Mouse (Mus musculus) fat pad, adult 2 months (tissue): Measurements from ENCODE around the gene Eva1b.
"Not testable (repeated sequence)": the region's sequence is repeated elsewhere in the genome, so short reads cannot be mapped to it uniquely, and the experiment has no call there.

Source experiments
- DNase-seq: peaks from one replicate; pipeline ENCODE4 v3.0.0-alpha.2; 2011; ENCODE audit warnings: low read depth, low spot score; ENCODE audit errors: extremely low read depth

Eva1b gene

DNA sequence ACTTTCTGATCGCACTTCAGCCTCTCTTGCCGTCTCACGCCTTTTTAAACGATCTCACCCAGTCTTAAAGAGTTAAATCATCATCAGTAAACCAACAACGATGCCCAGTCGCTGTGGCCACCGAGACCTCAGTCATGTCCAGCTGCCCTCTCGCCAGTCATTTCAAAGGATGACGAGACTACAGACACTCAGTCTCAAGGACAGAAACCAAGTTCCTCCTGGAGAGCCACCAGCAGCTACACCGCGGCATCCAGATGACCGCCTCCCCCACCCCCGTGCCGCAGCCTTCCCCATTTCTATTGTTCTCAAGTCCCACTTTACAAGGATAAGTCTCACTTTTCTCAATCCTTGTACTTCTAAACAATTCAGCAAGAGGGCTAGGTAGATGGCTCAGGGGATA is 5.3 kb downstream of the Eva1b start:
- DNase-seq = no peak

DNA sequence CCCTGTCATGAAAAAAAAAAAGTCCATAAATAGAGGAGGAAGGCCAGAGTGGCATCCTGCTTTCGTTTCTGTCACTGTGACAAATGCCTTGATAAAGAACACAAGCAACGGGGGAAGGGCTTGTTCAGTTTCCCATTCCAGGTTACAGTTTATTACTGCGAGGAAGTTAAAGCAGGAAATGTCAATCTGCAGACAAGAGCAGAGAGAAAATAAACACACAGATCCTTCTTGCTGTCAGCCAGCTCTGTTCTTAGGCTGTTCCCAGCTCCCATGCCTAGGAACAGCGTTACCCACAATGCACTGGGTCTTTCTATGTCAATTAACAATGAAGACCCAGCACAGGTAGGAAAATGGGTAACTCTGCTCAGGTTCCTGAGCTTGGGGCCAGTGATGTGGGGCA is 7.6 kb downstream of the Eva1b start:
- DNase-seq = no peak

DNA sequence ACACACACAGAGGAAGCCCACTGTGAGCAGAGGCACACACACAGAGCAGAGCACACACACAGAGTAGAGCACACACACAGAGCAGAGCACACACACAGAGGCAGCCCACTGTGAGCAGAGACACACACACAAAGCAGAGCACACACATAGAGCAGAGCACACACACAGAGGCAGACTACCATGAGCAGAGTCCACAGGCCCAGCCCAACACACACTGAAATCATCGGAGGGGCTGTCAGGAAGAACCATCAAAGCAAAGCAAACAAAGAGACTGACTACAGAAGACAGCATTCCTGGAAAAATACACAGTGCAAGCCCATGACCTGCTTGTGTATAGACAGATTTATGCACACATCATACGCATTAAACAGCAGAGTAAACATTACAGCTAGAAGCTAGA is 8.3 kb downstream of the Eva1b start:
- DNase-seq = no peak

DNA sequence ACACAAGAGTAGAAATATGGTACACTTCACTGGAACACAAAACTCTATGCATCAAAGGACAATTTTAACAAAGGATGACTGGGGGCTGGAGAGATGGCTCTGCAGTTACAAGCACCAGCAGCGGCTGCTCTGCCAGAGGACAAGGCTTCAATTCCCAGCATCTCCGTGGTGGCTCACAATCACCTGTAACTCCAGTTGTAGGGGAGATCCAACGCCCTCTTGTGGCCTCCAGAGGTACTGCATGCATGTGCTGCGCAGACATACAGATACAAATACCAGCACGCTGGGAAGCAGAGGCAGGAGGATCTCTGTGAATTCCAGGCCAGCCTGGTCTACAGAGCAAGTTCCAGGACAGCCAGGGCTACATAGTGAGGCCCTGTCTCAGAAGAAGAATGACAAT is 9.1 kb downstream of the Eva1b start:
- DNase-seq = no peak

DNA sequence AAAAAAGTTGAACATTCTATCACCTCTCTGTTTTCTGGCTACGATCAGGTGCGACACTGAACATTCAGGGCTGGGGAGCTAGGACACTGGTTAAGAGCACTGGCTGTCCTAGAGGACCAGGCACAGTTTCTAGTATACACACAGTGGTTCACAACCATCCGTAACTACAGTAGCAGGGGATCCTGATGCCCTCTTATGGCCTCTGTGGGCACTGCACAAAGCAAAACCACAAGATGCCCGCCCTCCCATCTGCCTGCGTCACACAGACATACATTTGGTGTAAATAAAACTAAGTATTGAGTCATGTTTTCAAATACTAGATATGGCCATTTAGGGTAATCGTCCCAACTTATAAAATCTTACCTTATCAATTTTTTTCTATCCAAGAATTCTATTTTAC is 10.0 kb downstream of the Eva1b start:
- DNase-seq = no peak

DNA sequence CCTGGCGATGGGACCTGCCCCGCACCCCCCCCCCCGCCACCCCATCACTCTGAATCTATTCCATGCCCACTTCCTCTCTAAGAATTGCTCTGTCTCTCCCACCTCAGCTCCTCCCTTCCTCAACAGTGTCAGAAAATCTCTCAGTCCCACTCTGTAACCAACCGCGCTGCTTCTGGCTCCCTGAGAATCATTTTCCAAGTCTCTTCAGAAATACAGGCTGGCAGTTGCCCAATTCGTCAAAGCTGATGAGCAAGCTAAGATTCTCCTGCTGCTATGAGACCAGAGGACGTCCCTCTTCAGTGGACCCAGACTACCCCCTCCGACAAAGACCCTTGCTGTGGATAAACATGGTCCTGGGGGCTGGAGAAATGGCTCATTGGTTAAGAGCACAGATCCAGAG is 11.9 kb downstream of the Eva1b start:
- no peak for DNase-seq

DNA sequence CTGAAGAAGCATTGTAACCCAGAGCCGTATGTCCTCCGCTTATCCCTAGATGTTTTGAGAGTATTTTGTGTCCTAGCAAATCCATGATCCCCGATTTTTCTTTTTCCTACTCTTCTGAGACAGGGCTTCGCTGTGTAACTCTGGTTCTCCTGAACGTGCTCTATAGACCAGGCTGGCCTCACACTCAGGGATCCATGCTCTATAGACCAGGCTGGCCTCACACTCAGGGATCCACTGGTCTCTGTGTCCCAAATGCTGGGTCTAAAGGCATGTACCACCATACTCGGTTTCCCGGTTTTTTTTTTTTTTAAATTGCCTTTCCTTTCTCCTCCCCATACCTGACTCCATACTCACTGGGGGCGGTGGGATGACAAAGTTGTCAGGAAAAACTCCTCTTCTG is 13.4 kb downstream of the Eva1b start:
- no peak for DNase-seq

DNA sequence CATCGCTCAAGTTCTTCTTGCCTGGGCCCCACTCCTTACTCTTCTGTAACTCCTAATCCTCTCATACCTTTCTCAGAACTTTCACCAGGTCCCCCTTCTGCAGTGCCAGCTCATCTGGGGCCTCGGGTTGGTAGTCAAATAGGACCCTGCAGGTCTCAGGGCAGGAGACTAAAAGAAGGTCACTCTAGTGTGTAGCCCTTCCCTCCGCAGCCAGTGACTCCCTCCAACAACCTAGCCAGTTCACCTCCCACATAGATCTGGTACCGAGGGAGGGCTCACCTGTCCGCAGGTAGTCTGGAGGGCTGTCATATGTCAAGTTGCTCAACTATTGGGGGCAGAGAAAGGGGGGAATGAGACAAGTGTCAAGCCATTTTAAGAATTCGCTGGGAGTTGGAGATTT is 13.9 kb downstream of the Eva1b start:
- no peak for DNase-seq

DNA sequence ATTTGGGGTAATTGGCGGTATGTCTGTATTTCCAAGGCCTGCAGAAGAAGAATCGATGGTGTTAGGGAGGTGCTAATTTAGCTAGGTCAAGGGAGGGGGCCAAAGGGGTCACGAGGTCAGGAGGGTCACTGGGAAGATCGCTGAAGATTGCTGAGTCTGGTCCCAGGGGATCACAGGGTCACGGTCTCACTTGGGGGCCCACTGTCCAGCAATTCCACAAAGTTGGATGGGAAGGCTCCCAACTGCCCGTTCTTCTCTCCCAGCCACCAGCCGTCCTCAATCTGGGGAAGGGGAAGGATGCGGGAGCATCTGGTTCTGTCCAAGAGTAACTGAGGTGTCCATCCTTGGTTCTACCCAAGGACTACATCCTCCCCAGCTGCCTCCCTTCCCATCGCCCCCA is 14.4 kb downstream of the Eva1b start:
- no peak for DNase-seq

DNA sequence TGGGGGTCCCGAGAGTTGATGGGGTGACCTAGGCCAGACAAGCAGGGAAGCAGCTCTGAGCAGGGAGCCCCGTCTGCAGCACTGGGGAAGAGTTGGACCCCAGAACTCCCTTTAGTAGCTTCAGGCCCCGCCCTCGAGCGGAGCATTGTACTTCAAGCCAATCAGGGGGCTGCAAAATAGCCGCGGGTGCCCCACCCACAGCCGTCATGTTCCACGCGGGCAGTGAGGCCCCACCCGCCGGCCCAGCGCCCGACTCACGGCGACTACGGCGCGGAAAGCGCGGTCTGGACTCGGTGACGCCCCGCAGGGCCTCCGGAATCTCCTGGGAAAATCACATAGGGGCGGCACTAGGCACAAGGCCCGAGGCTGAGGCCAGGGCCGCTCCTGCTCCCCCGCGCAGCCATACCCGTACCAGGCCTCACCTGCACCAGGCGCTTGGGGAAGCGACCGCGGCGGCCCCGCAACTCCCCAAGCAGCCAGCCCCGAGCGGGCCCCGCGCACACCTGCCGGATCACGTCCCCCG is 15.1 kb downstream of the Eva1b start:
- DNase-seq = no peak

DNA sequence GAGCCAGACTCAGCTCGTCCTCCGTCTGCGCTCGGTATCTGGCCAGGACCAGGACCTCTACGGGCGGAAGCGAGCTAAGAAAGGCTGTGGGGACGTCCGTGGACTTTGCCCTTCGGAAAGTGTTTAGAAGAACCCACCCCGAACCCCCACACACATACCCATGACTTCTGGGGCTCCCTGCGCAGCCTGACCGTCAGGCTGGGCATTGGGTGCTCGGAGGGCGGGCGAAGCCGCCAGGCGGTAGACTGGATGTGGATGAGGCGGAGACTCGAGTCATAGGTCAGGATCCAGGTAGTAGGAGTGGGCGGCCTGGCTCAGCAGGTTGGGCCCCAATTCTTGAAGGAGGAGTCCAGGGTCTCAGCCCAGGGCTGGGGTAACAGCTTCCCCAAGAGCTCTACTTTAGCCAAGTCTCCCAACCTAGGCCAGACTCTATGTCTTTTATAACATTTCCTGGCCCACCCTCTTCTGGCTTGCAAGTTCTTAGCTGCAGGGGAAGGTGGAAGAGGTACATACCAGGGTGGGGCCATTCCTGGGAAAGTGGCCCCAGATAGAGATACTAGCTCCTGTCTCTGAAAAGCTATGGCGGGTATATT is 15.6 kb downstream of the Eva1b start, which contains the start of gene Sh3d21:
TSS of gene Sh3d21 (minus strand) at position 425 of the 593 bp plus-strand sequence.
- no peak for DNase-seq

DNA sequence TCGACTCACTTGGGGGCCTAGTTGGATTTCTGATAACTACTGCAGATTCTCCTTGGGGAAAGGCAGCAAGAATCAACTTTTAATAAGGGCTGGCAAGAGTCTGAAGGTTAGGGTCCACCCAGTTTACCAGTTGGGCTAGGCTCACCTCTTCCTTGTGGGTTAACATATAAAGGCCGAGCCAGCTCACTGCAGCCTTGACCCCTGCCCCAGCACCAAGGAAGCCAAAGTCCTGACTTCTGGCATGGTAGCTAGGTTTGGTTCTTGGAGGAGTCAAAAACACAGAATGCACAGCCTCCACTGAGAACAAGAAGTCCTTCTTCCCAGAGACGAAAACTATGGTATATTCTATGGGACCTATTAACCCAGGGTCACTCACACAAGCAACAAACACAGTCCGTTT is 16.1 kb downstream of the Eva1b start:
- DNase-seq = no peak

DNA sequence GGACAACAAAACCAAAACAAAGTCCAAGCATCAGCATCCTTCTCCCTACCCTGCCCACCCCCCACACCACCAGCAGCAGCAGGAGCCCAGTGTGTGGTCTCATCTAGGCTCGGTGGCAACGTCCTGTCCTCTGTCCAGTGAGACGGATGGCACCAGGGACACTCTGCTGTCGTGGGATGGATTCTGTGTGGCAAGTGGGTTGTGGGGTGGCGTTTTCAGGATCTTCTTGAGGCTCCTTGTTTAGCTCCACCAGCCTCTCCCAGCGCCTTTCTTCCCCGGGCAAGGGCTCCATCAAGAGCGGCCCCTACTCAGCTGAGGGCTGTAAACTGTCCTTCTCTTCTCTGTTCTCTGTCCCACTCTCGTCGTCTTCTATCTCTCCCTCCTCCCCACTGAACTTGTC is 17.5 kb downstream of the Eva1b start:
- DNase-seq = not testable (repeated sequence)

DNA sequence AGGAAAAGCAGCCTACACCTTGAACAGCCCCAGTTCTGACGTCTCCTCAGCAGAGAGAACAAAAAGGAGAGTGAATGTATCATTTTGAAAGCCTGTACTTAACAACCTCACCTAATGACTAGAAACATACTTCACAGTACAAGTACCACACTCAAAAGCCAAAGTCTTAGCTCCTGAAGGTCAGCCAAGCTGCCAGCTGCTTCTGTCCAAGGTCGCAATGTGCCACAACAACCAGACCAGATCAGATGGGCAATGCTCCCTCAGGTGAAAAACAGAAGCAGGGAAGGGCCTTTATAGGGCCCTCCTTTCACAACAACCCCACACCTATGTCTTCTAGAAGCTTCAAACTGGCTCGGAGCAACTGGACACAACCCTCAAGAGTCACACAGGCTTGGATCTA is 18.5 kb downstream of the Eva1b start:
- no peak for DNase-seq

DNA sequence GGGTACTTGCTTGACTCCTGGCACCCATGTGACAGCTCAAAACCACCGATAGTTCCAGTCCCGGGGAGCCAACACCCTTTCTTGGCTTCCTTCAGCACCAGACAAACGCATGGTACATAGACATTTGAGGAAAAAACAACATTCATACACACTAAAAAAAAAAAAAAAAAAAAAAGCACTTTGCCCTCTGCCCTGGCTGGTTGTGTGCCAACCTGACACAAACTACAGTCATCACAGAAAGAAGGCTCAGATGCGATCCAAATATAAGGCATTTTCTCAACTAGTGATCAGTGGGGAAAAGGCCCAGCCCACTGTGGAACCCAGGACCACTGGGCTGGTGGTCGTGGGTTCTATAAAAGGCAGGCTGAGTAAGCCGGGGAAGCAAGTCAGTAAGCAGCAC is 21.3 kb downstream of the Eva1b start:
- no peak for DNase-seq

DNA sequence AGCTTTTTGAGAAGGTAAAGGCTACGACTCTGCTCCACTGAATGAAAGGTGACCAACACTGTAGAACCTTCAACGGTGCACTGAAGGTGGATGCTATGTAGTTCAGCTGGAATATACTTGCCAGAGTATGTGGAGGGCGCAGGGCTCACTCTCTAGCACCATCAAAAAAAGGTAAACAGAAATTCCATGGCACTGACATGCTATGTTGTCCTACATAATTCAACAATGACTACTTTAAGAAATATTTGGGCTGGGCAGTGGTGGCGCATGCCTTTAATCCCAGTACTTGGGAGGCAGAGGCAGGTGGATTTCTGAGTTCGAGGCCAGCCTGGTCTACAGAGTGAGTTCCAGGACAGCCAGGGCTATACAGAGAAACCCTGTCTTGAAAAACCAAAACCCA is 23.2 kb downstream of the Eva1b start:
- not testable (repeated sequence) for DNase-seq

DNA sequence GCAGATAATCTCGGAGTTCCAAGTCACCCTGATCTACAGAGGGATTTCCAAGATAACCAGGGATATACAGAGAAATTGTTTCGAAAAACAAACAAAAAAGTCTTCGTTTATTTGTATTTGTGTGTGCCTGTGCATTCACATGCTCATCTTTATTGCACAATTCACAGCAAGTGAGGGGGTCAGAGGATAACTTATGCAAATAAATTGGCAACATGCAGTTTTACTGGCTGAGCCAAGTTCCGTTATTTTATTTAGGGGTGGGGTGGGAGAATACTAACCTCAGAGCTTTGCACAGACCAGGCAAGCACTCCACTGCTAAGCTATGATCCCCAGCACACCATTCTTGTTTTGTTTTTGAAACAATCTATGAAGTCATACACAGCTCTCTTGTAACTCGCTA is 26.3 kb downstream of the Eva1b start:
- DNase-seq = no peak

DNA sequence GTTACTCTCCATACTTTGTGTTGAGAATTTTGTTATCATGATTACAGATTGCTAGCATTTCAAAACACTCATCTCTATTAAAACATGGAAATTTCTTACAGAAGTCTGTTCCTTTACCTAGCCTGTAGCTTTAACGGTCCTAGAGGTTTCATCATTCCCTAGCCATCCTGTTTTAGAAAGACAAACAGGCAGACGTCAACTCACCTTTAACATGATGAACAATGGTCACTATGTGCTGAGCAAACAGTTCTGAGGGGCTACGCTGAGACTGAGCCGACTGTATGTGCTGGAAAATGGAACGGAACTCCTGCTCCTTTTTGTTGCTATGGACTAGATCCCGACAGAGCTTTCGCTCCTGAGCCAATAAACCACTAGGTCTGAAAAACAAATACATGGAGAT is 28.4 kb downstream of the Eva1b start:
- not testable (repeated sequence) for DNase-seq

DNA sequence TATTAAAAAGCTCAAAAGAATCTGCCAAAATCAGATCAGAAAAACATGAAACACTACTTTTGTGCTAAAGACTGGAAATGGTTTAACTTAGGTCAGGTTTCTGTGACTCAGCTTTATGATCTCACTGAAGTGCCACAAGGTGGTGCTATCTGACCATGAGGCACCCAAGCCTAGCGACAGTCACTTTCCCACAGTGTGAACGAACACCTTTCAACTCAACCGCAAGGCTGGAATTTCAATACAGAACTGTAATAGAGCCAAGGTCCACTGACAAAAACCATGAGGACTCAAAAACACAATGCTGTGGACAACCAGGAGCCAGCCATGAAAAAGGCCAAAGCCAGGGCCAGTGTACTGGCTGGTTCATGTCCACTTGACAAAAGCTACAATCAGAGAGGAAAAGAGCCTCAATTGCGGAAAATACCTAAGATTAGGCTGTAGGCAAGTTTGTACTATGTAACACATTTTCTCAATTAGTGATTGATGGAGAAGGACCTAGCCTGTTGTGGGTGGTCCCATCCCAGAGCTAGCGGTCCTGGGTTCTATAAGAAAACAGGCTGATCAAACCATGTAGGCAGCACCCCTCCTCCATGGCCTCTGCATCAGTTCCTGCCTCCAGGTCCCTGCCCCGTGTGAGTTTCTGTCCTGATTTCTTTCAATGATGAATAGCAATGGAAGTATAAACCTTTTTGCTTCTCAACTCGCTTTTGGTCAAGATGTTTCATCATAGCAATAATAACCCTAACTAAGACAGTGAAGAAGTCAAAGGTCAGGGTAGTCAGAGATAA is 33.8 kb downstream of the Eva1b start:
- DNase-seq = no peak

DNA sequence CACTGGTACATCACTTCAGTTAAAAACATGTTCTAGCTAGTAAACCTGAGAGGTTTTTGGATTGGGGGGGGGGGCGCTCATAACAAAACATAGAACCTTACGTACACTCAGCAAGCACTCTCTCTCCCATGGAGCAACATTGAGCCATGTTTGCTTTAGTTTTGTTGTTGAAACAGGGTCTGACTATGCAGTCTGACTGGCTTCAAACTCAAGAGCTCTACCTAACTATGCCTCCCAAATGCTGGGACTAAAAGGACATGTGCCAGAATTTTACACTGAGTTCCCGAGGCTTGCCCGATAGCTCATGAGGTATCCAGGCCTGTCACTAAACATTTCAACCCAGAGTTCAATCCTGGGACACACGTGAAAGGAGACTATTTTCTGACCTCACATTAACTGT is 35.5 kb downstream of the Eva1b start:
- DNase-seq = no peak

DNA sequence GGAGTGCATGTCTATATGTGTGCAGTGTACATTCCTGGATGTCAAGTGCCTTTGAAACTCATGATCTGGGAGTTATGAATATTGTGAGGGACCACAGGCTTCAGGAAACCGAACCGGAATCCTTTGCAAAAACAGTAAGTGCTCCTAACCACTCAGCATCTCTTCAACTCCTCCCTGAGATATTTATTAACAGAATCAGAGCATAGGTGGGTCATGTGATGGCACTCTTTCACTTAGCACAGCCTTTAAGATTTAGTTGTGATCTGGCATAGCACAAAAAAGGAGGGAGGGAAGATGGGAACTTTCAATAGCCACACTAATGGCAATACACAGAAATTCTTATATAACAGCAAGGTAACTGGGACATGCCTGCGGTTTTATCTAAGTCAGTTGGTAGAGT is 39.6 kb downstream of the Eva1b start:
- DNase-seq = no peak

DNA sequence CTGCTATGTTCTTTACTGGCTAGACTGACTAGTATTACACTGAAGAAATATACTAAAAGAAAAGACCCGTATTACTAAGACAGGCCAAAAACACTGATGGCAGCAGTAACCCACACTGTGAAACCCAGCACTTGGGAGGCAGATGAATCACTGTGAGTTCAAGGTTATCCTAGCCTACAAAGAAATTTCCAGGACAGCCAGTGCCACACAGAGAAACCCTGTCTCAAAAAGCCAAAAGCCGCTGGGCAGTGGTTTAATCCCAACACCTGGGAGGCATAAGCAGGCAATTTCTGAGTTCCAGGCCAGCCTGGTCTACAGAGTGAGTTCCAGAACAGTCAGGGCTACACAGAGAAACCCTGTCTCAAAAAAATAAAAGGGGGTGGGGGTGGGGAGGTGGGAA is 43.1 kb downstream of the Eva1b start:
- no peak for DNase-seq

DNA sequence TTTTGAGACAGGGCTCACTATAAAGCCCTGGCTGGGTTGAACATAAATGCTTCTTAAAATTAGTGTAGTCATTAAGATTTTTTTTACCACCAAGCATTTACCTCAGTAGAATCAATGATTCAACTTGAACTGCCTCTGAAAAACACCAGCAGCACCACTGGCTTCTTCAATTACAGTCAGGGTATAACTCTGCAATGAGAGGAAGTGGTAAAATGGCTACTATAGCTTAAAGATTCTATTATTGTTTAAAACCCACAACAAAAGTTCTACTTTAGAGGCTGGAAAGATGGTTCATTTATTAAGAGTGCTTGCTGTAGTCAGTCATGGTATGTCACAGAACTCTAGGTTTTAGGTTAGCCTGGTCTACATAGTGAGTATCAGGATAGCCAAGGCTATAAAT is 46.7 kb downstream of the Eva1b start:
- no peak for DNase-seq
